Mouse (Mus musculus): ENCODE data around the gene Rhcg.

The Rhcg gene

GRCm38 (mm10) chr7:79617418-79617817, at the start of gene Rhcg:
Gene Rhcg (minus strand): TSS chr7:79617657.
- DNase-seq, result peak in 1 of 2 experiments; percentile 48

- DNase-seq, result no peak
These were observed 49.2 kb upstream of the Rhcg start for GRCm38 (mm10) chr7:79666690-79667089.

DNA sequence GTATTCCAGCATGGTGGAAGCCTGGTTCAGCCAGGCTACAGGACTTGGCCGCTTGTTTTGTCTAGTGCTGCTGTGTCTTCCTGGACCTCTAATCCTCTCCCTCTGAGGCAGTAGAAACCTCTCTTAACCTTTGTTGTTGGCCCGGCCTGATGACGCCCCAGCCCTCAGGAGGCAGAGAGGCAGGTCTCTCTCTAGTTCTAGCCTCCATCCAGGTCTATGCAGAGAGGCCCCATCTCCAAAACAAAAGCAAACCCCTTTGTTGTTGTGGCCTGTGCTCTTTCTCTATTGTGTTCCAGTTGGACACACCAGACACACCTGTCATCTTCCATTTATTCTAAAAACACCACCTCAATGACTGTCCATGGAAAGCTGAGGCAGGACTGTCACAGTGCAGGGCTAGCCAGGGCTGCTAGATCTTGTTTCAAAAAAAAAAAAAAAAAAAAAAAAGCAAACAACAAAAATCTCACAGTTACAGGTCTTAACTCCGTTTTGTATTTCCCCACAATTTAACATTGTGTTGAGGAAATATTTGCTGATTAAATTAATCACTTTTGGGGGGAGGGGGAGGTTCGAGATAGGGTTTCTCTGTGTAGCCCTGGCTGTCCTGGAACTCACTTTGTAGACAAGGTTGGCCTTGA, 43.9 kb upstream of the Rhcg start:
- no peak for DNase-seq

DNA sequence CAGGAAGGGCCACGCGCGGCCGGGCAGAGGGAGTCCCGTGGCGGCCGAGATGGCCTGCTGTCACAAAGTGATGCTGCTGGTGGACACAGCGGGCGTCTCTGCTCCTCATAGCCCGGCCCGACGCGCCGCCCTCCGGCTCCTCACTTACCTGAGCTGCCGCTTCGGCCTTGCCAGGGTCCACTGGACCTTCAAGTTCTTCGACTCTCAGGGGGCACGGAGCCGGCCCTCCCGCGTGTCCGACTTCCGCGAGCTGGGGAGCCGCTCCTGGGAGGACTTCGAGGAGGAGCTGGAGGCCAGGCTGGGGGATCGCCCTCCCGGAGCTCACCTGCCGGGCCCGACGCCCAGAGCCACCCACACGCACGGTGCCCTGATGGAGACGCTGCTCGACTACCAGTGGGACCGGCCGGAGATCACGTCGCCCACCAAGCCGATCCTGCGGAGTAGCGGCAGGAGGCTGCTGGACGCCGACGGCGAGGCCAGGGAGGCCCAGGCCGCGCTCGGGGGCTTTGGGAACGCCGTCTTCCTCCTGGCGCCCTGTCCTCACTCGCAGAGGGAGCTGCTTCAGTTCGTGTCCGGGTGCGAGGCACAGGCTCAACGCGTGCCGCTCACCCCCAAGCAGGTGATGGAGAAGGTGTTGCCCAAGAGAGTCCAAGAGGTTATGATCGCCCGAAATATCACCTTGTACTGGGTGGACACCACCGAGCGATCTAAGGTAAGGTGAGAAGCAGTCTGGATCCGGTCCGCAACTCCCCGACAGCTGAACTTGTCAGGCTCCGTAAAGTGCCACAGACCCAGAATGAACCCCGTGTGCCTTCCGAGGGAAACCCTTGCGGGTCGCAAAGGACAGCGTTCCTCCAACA, 43.1 kb upstream of the Rhcg start:
- DNase-seq, result peak in 1 of 2 experiments; percentile 27

DNA sequence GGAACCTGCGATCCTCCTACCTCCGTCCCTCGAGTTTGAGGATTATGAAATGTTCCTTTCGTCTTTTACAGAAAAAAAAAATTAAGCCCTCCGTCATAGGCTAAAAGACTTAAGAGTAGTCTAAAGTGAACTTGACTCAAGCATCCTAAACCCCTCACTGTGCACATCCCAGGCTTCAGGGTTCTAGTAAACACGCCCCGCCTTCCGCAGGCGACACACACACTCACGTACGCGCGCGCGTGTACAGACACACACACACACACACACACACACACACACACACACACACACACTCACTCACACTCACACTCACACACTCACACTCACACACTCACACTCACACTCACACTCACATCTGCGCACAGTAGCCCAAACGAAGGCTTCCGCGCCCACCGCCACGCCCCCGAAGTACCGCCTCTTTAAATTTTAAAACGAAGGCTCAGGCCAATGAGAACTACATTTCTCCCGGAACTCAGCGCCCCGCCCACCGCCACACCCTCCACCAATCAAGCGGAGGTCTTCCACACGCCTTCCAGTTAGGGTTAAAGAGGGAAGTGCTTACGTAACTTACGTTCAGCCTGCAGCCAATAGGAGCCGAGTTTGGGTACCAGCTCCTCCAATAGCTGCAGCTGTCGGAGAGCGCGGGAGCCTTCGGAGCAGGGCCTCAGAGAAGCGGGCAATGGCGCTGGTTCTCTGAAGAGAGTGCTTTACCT, 42.3 kb upstream of the Rhcg start, which contains the start of gene Ticrr:
Ticrr (plus strand) TSS at position 619 of the 713 bp plus-strand sequence.
- peak; percentile 98 to 99 for DNase-seq

- DNase-seq, result no peak
These were observed 37.1 kb upstream of the Rhcg start for GRCm38 (mm10) chr7:79654586-79654985.

GRCm38 (mm10) chr7:79654185-79654584, 36.7 kb upstream of the Rhcg start:
- no peak for DNase-seq

- peak; percentile 82 to 87 for DNase-seq
These were observed 31.5 kb upstream of the Rhcg start for GRCm38 (mm10) chr7:79649005-79649404.

GRCm38 (mm10) chr7:79647233-79647632, 29.8 kb upstream of the Rhcg start:
- DNase-seq, result no peak

DNA sequence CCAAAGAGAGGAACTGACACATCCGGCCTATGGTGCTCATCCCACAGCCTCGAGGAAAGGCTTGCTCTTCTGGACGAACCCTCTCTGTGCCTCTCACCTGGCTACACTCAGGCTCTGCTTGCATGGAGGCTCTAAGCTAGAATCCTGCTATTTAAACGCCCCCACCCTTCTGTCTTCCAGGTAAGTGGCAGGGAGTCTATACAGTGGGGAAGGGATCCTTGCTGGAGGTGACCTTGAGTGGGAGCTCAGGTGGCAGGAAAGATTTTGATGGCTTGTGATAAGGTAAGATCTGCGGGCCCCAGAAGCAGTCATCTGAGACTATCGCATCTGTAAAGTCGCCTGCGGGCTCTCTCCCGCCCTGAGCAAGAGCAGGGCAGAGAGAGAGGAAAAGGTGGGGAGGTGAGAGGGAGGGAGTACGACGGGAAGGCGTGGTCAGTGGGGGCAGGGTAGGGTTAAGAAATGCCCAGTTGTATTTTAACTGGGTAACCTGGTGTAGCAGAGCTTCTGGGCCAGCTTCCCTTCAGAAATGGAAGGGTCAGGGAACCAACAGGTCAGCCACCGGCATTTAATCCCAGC, 14.4 kb upstream of the Rhcg start:
- no peak for DNase-seq

DNA sequence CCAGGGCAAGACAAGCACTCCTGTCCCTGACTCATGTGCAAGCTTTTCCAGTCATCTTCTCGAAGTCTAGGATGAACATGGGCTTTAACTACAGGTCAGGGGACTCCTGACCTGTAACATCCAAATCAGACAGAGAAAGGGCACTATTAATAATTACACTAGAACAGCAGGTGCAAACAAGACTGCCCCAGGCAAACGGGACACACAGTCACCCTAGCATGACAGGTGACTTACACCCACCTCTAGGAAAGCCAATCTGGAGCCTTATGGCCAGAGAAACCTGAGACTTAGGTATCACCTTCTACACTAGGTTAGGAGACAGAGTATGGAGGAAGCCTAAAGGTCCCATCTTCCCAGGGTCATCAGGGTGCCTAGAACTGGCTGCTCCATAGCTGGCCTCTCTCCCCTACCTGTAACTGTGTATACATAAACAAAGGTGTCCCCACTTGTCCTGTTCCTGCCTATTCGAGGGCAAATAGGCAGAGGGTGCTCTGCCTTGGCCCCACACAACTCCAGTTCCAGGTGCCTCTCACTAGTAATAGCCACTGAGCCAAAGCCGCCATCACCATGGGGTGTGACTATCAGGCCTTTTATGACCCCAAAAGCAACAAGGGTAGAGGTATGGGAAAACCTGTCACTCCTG, 10.9 kb upstream of the Rhcg start:
- no peak for DNase-seq

DNA sequence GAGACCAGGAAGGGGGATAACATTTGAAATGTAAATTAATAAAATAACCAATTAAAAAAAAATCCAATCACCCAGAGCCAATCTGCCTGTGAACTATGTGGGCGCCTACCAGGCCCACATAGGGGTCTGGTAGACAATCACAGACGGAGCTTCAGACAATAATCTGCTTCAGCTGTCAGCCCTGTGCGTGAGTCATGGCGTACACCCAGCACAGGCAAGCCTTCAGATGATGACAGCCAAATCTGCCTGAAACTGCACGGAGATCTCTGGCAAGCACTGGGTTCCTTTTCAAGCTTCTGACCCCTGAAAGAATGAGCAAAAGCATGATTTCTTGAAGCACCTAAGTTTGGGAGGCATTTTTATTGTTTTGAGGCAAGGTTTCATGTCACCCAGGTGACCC, 8.7 kb upstream of the Rhcg start:
- no peak for DNase-seq

GRCm38 (mm10) chr7:79623086-79623485, 5.6 kb upstream of the Rhcg start:
- no peak for DNase-seq

GRCm38 (mm10) chr7:79619493-79619892, 2.0 kb upstream of the Rhcg start:
- DNase-seq, result no peak

DNA sequence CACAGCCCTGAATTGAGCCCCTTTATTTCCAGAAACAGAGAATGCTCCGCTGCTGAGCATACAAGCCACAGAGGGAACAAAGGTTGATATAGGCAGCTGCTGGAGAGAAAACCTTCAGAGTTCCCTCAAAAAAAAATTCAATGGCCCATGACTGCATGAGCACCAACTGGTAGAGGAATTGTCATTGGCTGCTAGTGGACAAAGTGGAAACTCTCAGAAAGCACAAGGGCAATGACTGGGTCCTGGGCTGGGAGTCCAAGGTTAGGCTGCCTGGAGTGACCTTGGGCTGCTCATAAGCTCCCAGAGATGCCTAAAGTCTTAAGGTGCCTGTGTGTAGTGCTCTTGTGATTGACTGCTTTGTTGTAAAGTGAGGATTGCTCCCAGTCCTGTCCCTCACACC, 1.5 kb downstream of the Rhcg start:
- no peak for DNase-seq

DNA sequence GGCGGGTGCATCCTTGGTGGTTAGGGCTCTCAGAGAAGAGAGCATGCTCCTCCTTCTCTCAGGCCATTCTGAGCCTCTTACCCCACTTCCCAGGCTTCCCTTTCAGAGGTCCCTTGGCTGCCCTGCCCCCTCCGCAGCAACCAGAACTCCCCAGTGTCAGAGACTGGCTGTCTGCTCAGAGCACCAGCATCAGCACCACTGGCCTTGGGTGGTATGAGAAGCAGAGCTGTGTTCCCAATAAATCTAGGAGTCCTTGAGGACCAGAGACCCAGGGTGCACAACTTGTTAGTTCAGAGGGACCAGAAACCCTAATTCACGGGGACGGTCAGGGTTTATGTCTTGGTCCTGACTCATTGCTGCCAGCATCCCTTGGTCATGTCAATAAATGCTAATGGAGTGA, 2.4 kb downstream of the Rhcg start:
- DNase-seq, result no peak

DNA sequence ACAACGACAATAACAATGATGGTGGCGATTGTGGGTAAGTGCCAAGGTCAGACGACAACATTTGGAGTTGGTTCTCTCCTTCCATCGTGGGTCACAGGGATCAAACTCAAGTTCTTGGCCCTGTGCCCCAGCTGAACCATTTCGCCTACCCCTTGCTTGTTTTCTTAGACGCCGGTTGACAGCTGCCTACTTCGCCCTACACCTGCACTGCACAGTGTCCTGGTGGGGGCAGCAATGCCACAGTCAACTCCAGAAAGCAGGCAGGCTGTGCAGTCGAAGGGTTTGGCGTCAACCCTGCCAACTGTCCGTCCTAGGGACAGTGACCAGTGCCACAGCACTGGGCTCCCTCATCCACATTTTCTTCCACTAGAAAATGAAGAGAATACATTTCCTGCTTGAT, 4.1 kb downstream of the Rhcg start:
- DNase-seq, result peak in 1 of 2 experiments; percentile 32

DNA sequence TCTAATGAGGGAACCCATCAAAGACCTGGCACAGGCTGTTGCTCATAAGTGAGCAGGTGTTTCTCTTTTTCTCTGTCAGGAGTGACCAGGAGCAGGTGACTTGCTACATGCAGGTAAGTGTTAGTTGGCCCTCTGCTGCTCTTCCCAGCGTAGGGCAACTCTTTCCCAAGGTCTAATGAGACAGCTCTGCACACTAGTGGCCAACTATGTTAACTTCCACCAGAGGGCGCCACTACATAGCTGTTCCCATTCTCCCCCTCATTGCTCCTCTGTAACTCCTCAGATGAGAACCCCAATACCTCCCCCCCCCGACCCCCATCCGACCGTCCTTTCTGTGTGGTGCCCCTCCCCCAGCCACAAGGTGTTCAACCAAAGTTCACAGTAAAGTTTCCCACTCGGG, 4.7 kb downstream of the Rhcg start:
- DNase-seq, result peak; percentile 74 to 83

- DNase-seq, result no peak
These were observed 5.6 kb downstream of the Rhcg start for GRCm38 (mm10) chr7:79611901-79612300.

GRCm38 (mm10) chr7:79607263-79607921, 10.1 kb downstream of the Rhcg start:
- DNase-seq, result peak; percentile 58 to 76

DNA sequence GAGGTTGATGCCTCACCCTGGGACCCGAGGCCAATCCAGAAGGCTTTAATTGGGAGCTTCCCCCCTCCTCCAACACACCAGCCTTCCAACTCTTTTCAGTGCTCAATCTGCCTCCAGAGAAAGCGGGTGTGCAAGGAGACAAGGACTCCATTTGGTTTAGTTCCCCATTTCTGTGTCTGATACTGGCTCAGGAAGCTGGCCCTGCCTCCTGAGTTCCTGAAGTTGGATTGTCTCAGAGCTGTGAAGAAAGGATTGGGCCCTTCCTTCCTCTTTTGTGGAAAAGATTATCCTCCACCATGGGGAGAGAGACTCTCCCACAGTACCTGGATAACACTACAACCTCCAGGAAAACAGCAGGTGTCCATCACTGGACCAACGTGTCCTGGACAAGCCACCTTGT, 10.7 kb downstream of the Rhcg start:
- no peak for DNase-seq

DNA sequence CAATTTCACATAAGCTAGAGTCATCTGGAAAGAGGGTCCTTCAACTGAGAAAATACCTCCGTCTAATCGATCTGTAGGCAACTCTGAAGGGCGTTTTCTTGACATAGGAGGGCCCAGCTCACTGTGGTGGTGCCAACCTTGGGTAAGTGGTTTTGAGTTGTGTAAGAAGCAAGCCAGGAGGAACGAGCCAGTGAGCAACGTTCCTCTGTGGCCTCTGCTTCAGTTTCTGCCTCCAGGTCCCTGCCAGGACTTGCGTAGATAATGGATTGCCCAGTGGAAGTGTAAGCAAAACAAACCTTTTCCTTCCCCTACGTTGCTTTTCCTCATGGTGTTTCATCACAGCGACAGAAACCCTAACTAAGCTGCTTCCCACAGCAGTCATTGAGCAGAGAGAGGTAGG, 15.5 kb downstream of the Rhcg start:
- DNase-seq, result no peak
